Comparison of ENCODE assay signal across 9 mouse cellular contexts in the genomic region with DNA sequence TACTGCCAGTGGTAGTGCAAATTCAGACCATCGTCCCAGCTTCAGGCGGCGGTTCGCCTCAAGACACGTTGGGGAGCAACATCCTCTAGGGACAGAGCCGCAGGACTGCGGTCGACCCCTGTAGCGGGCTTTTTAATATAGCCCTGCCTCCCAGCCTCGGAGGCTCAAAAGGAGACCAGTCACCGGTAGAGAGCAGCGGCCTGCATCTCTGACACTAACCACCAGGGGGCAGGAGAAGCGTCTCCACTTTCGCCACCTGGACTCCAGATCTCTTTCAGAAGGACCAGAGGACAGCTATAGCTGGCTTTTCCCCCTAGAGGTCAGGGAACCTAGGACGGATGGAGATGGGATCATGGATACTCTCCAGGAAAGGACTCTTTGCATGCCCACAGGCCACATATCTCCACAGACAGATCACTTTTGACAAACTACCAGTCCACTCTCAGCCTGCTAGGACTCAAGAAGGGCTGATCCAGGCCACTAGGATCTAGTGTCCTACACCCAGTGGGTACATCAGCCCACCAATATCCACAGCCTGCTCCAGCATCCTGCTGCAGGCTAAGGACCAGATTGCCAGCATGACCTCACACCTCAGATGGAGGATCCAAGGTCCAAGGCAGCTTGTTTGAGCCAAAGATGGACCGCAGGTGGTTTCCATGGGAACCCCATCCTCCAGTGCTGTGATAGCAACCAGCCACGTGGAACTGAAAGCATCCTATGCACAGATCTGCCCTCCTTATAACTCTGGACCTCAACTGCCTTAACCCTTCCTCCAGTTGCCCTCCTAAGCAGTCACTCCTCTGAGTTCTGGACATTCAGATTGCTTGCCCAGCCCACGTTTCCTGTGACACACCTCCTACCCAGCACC.
DNase-seq lines count a peak whose midpoint lies in the region; ATAC-seq and TF ChIP-seq lines count a peak whose summit lies in the region.
"Had no signal": no experiment of that assay in that cellular context is flagged by ENCODE, and none has a peak within 500 bp of the region (broad histone marks: within the 10 kb centered on the region; RNA-seq: fewer than 3 reads in every experiment).

No protein-coding gene starts in this region.

- peaks cover 22% of the 10 kb centered on the region for H3K27me3 ChIP-seq in forebrain, embryonic 11.5 days (ENCODE audit: control insufficient read depth, insufficient read depth, low read length)
- H3K27me3 ChIP-seq in heart, embryonic 15.5 days = peaks cover 58% of the 10 kb centered on the region
- peaks cover 47% of the 10 kb centered on the region for H3K27me3 ChIP-seq in liver, embryonic 14.5 days (ENCODE audit: control insufficient read depth, insufficient read depth, low read length)
- H3K27me3 ChIP-seq in neural tube, embryonic 14.5 days (ENCODE audit: control insufficient read depth, insufficient read depth, low read length) = no peaks in the 10 kb centered on the region

- no peaks in the 10 kb centered on the region for H3K9me3 ChIP-seq in forebrain, embryonic 11.5 days (ENCODE audit: control insufficient read depth, low read length)
- H3K9me3 ChIP-seq in heart, embryonic 15.5 days (replicated peaks) = no peaks in the 10 kb centered on the region
- H3K9me3 ChIP-seq in liver, embryonic 14.5 days (ENCODE audit: control insufficient read depth, low read length) = no peaks in the 10 kb centered on the region
- H3K9me3 ChIP-seq in neural tube, embryonic 14.5 days (ENCODE audit: control insufficient read depth, low read length) = no peaks in the 10 kb centered on the region

- 12% methylated on average over 18 of the region's 18 CpGs for WGBS in forebrain, embryonic 11.5 days
- 12% methylated on average over 18 of the region's 18 CpGs for WGBS in heart, embryonic 15.5 days
- WGBS in liver, embryonic 14.5 days (ENCODE audit: insufficient replicate concordance) = 8% methylated on average over 18 of the region's 18 CpGs
- WGBS in neural tube, embryonic 14.5 days = 14% methylated on average over 18 of the region's 18 CpGs

- peak overlapping the region; percentile 45 for H3K4me2 ChIP-seq in forebrain, embryonic 11.5 days (ENCODE audit: low read depth, low read length, severe bottlenecking)
- peak overlapping the region; percentile 62 for H3K4me2 ChIP-seq in heart, embryonic 15.5 days
- peak overlapping the region; percentile 13; the same call in 1 of the 2 replicates for H3K4me2 ChIP-seq in liver, embryonic 14.5 days (ENCODE audit: low read depth)
- H3K4me2 ChIP-seq in neural tube, embryonic 14.5 days (ENCODE audit: low read depth, low read length) = peak overlapping the region; percentile 41; the same call in 1 of the 2 replicates

- peak; percentile 91 for TF ChIP-seq CTCF in brain, embryonic 14.5 days (IDR thresholded peaks at IDR 0.05; ENCODE audit: borderline replicate concordance, extremely low read depth, insufficient read depth, insufficient read length)
- peak; percentile 79 for TF ChIP-seq CTCF in liver, embryonic 14.5 days (IDR thresholded peaks at IDR 0.05; ENCODE audit: low read depth)

- DNase-seq in 416B (ENCODE audit: low read depth) = peak; percentile 46
- DNase-seq in brain, embryonic 14.5 days (ENCODE audit: low read depth) = peak; percentile 84
- peak; percentile 91 for DNase-seq in forebrain, embryonic 11.5 days (ENCODE audit: low spot score)
- peak; percentile 81 for DNase-seq in kidney, postnatal 14 days
- DNase-seq in liver, embryonic 14.5 days (ENCODE audit: low read depth in 3 of 3, low spot score in 3 of 3) = no peak
- peak; percentile 91 for DNase-seq in testis, postnatal 10 days (ENCODE audit: low spot score)

- H3K4me1 ChIP-seq in forebrain, embryonic 11.5 days (replicated peaks; ENCODE audit: control insufficient read depth, insufficient read depth, low read length) = peaks cover 38% of the 10 kb centered on the region
- H3K4me1 ChIP-seq in heart, embryonic 15.5 days (replicated peaks) = peaks cover 31% of the 10 kb centered on the region
- no peaks in the 10 kb centered on the region for H3K4me1 ChIP-seq in liver, embryonic 14.5 days (replicated peaks; ENCODE audit: control insufficient read depth in 2 of 2, insufficient read depth in 2 of 2, low read length in 1 of 2)
- H3K4me1 ChIP-seq in neural tube, embryonic 14.5 days (ENCODE audit: control insufficient read depth, insufficient read depth, low read length) = peaks cover 66% of the 10 kb centered on the region

- peak; percentile 42 for ATAC-seq in forebrain, embryonic 11.5 days (replicated peaks; ENCODE audit: low FRiP score)
- no peak for ATAC-seq in heart, embryonic 15.5 days (replicated peaks; ENCODE audit: insufficient number of reproducible peaks, insufficient read depth, low FRiP score, low read depth)
- no peak for ATAC-seq in liver, embryonic 14.5 days (ENCODE audit: insufficient read depth)
- no peak for ATAC-seq in neural tube, embryonic 14.5 days (ENCODE audit: low read depth)
- ATAC-seq: Patski had no signal

- TF ChIP-seq EP300 in liver, embryonic 14.5 days (IDR thresholded peaks at IDR 0.05; ENCODE audit: low read depth) = no peak

- peak overlapping the region; percentile 28; the same call in 1 of the 2 replicates for H3K27ac ChIP-seq in forebrain, embryonic 11.5 days (ENCODE audit: low read depth, low read length)
- H3K27ac ChIP-seq in heart, embryonic 15.5 days = no peak overlapping the region
- H3K27ac ChIP-seq in liver, embryonic 14.5 days = no peak overlapping the region
- H3K27ac ChIP-seq in neural tube, embryonic 14.5 days (ENCODE audit: low read depth, low read length) = peak overlapping the region; percentile 81

- H3K36me3 ChIP-seq in forebrain, embryonic 11.5 days (ENCODE audit: control insufficient read depth, insufficient read depth, low read length) = no peaks in the 10 kb centered on the region
- no peaks in the 10 kb centered on the region for H3K36me3 ChIP-seq in heart, embryonic 15.5 days
- no peaks in the 10 kb centered on the region for H3K36me3 ChIP-seq in liver, embryonic 14.5 days (replicated peaks; ENCODE audit: control insufficient read depth, insufficient read depth, low read depth)
- no peaks in the 10 kb centered on the region for H3K36me3 ChIP-seq in neural tube, embryonic 14.5 days (ENCODE audit: control insufficient read depth, insufficient read depth, low read length)

- H3K9ac ChIP-seq in forebrain, embryonic 11.5 days (ENCODE audit: low read length) = peak overlapping the region; percentile 38
- no peak overlapping the region for H3K9ac ChIP-seq in heart, embryonic 15.5 days
- H3K9ac ChIP-seq in liver, embryonic 14.5 days (replicated peaks) = no peak overlapping the region
- H3K9ac ChIP-seq in neural tube, embryonic 14.5 days (replicated peaks; ENCODE audit: low read depth, low read length) = peak overlapping the region; percentile 39

- H3K4me3 ChIP-seq in forebrain, embryonic 11.5 days (ENCODE audit: low read depth, low read length) = peak overlapping the region; percentile 17; the same call in 1 of the 2 replicates
- peak overlapping the region; percentile 35 for H3K4me3 ChIP-seq in heart, embryonic 15.5 days
- H3K4me3 ChIP-seq in liver, embryonic 14.5 days (ENCODE audit: insufficient read depth in 1 of 2, low read depth in 2 of 2, low read length in 2 of 2) = no peak overlapping the region
- H3K4me3 ChIP-seq in neural tube, embryonic 14.5 days (ENCODE audit: low read depth, low read length) = peak overlapping the region; percentile 8; the same call in 1 of the 2 replicates

- no peak for TF ChIP-seq POLR2A in brain, embryonic 14.5 days (IDR thresholded peaks at IDR 0.05; ENCODE audit: borderline replicate concordance, extremely low read depth, insufficient read depth, insufficient read length, poor library complexity, severe bottlenecking)

Comparison
In these comparisons a context has a peak if more than half of its experiments do, and no peak if none do; other contexts are left out.
1. DNase-seq: peak in 416B (single experiment), brain, embryonic 14.5 days (single experiment), forebrain, embryonic 11.5 days (single experiment), kidney, postnatal 14 days (single experiment) and testis, postnatal 10 days (single experiment); none in liver, embryonic 14.5 days (0 of 3).
2. H3K27ac ChIP-seq: peak in forebrain, embryonic 11.5 days (single experiment) and neural tube, embryonic 14.5 days (single experiment); none in heart, embryonic 15.5 days (single experiment) and liver, embryonic 14.5 days (single experiment).
3. H3K4me3 ChIP-seq: peak in forebrain, embryonic 11.5 days (single experiment), heart, embryonic 15.5 days (single experiment) and neural tube, embryonic 14.5 days (single experiment); none in liver, embryonic 14.5 days (0 of 2).
4. H3K9ac ChIP-seq: peak in forebrain, embryonic 11.5 days (single experiment) and neural tube, embryonic 14.5 days (single experiment); none in heart, embryonic 15.5 days (single experiment) and liver, embryonic 14.5 days (single experiment).
5. Peak in every context shown above with its lines, with median percentiles within 50 percentile points of each other: H3K4me2 ChIP-seq.